Mouse (Mus musculus) liver, postnatal 0 days (tissue): Measurements from ENCODE around the gene Chka.

Experiments
- CTCF ChIP-seq: sonication (generic); IDR thresholded peaks from 2 replicates; pipeline ENCODE4 v1.5.1; 2016; ENCODE audit warnings: antibody characterized with exemption, low read depth
- EP300 ChIP-seq: IDR thresholded peaks from 2 replicates; pipeline ENCODE4 v1.6.1; 2016; ENCODE audit warnings: antibody characterized with exemption, low read depth, mild to moderate bottlenecking

DNA sequence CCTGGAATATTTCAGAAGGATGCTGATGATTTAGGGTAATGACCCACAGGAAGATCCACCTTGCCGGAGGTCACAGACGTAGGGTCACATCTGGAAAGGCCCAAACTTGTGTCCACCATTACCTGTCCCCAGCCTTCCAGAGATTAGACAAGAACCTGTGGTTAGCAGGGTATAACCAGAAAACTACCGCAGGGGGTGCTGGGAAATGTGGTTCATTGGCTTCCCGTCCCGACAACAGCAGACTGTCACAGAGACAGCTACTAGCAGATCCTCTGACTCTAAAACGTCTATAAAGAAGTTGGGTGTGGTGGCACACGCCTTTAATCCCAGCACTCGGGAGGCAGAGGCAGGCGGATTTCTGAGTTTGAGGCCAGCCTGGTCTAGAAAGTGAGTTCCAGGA, 14.8 kb upstream of the Chka start:
- no peak for TF ChIP-seq CTCF
- TF ChIP-seq EP300, result no peak
